Mouse (Mus musculus): ENCODE measurements around the gene Acer2. TPM values are rescaled to one million over a fixed set of nuclear protein-coding genes. Genes with fewer than 3 reads are reported as not detected.
"Not testable (repeated sequence)": the region's sequence is repeated elsewhere in the genome, so short reads cannot be mapped to it uniquely, and the experiment has no call there.

Acer2 gene
- 10 to 100 TPM; 16.9 to 17.1 TPM for total RNA-seq (2021)

DNA sequence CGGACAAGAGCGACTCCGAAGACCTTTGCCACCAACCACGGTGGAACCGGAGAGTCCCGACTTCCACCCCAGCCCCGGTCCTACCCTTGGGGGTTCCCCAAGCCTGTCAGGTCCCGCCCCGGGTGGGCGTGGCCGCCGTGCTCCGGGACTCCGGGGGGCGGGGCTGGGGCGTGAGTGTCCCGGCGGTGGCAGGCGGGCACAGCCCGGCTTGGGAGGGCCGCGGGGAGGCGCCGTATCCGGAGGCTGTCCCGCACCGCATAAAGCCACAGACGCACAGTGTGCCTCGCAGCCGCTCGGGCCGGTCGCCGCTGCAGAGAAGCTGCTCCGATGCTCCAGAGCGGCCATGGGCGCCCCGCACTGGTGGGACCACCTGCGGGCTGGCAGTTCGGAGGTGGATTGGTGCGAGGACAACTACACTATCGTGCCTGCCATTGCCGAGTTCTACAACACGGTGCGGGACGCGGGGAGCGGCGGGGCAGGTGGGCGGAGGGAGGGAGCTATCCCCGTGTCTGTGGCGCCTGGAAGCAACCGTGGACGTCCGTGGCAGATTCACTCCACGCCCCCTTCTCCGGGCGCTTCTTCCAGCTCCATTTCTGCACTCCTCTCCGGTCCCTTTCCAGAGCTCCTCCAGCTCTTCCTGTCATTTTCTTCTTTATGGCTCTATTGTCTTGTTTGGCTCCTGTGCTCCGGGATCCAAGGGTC lies at the start of gene Acer2:
Gene Acer2, plus strand, starts transcription at position 251 of the 702 bp plus-strand sequence.
- intact Hi-C loops (cut with DNase I) = loop anchor here (1.0 kb wide), 1 partner anchor 17 kb away; the partner anchor contains the start of gene Rps6
- peak; percentile 92 for DNase-seq (ENCODE audit: low spot score)

DNA sequence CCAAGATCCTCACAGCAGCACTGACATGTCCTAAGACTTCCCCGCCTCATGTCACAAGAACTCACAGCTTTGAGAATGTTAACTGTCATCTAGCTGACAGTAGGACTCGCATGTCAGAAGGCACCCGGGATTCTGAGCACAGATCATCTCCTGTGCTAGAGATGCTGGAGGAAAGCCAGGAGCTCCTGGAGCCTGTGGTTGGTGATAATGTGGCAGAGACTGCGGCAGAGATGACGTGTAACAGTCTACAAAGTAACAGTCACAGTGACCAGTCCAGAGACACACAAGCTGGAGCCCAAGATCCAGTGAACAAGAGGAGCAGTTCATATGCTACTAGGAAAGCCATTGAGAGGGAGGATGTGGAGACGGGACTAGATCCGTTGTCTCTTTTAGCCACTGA lies 49.1 kb upstream of the Acer2 start:
- no peak for DNase-seq (ENCODE audit: low spot score)
- intact Hi-C loops (cut with DNase I) = no loop called here

DNA sequence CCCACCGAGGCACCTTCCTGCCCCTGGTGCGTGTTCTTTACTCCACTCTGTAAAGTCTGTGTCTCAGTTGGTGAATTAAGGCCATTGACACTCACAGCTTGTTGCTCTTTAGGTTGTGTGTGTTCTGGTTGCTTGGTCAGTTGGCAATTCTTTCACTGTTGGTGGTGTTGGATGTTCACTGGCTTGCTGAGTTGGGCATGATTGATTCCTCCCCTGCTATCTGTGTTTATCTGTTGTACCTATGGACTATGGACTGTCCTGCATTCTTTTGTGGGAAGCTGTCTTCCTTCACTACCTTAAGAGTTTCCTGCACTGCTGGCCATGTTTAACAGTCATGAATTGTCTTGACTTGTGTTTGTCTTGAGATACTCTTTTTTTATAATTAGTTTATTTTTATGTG lies 42.3 kb upstream of the Acer2 start:
- intact Hi-C loops (cut with DNase I) = loop anchor here (5.0 kb wide), 1 partner anchor 95 kb away; no protein-coding TSS in a partner anchor
- no peak for DNase-seq (ENCODE audit: low spot score)

DNA sequence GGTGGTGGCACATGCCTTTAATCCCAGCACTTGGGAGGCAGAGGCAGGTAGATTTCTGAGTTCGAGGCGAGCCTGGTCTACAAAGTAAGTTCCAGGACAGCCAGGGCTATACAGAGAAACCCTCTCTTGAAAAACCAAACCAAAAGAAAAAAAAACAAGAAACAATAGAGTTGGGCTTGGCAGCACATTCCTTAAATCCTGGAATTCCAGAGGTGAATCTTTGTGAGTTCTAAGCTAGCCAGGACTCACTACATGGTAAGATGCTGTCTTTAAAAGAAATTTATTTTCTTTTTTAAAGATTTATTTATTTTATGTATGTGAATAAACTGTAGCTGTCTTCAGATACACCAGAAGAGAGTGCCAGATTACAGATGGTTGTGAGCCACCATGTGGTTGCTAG lies 33.1 kb upstream of the Acer2 start:
- intact Hi-C loops (cut with DNase I); DNase-seq (ENCODE audit: low spot score): not testable (repeated sequence)

DNA sequence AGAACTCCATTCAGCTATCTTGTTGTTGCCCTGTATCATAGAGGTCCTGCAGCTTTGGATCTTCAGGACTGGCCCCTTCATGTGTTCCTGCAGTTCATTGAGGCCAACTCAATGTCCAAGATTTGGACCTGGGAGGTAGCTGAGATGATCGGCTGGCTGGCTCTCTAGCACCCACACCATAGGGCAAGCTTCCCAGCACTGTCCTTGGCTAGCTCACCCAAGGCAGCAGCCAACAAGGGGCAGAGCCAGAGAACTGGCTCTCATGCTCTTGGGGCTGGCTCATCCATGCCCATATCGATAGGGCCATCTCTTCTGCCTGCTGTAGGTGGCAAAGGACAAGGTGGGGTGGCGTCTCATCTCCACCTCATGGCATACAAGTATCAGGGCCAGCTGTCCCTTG lies 28.8 kb upstream of the Acer2 start:
- DNase-seq (ENCODE audit: low spot score) = no peak
- intact Hi-C loops (cut with DNase I) = no loop called here

DNA sequence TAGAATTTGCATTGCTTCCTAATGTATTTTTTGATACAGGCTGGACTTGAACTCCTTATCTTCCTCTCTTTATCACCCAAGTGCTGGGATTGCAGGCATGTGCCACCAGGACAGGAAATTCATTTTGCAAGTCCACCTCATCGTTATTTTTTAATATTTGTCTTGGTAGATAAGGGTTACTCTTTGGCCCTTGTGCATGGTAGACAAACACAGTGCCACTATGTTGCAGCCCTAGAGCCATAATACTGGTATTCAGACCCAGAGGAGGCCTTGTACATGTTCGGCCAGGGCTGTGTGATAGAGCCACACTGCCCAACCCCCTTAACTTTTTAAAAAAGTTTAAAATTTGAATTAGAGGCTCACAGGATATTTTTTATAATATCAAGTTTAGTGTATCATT lies 26.9 kb upstream of the Acer2 start:
- DNase-seq (ENCODE audit: low spot score) = no peak
- intact Hi-C loops (cut with DNase I) = no loop called here

DNA sequence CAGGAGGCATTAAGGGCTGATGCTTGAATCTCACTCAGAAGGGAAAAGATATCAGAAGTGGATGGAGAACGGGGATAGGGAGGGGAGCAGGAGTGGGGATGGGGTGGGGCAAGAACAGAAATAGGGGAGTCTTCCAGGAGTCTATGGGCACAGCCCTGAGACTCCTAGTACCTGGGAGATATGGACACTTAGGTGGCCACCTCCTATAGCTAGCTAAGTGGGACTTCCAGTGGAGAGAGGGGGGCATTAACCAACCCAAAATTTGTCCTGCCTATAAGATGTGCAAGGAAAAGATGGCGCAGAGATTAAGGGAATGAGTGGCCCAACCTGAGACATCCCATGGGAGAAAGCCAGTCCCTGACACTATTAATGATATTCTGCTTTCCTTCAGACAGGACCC lies 22.9 kb upstream of the Acer2 start:
- no peak for DNase-seq (ENCODE audit: low spot score)
- intact Hi-C loops (cut with DNase I) = no loop called here

DNA sequence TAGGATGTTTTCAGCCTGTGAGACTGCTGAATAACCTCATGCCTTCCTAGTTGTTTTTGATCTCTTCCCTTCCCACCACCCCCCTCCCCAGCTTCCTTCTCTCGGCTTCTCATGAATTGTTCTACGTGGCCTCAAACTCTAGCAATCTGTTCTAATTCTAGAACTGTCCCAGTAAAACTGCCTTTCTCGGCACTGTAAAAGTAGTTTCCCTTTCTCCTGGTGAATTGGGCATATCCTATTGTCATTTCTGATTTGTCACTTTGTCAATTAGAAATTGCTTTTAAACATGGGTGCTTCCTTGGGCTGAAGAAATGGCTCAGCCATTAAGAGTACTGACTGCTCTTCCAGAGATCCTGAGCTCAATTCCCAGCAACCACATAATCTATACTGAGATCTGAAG lies 22.2 kb upstream of the Acer2 start:
- DNase-seq (ENCODE audit: low spot score) = no peak
- intact Hi-C loops (cut with DNase I) = no loop called here

DNA sequence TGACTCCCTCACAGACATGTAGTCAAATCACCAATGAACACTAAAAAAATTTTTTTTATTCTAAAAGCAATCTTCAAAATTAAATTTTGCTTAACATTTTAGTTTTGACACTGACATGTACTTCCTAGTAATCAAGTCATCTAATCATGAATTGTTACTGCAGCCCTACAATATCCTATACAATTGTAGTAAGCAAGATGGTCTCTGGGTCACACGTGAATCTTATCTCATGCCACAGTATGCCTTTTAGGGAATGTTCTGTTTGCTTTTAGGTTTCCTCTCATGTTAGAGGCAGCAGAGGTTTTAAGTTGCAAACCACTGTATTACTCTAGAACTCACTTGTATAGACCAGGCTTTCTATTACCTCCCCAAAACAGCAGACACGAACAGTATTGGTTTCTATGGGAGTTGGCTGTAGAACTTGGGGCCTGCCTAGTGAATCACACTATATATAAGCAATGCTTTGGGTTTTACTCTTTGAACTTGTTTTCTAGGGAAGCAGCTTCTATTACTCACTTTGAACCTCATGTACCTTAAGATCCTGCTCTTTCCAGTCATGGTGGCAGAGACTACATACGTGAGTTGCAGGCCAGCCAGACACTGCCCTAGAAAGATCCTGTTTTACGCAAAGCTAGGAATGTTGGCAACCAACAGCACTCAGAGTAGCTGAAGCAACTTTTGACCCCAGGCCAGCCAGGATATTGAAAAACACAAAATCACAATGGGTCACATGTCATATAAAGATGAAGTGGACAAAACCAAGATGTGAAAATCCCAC lies 21.2 kb upstream of the Acer2 start:
- intact Hi-C loops (cut with DNase I) = no loop called here
- no peak for DNase-seq (ENCODE audit: low spot score)

DNA sequence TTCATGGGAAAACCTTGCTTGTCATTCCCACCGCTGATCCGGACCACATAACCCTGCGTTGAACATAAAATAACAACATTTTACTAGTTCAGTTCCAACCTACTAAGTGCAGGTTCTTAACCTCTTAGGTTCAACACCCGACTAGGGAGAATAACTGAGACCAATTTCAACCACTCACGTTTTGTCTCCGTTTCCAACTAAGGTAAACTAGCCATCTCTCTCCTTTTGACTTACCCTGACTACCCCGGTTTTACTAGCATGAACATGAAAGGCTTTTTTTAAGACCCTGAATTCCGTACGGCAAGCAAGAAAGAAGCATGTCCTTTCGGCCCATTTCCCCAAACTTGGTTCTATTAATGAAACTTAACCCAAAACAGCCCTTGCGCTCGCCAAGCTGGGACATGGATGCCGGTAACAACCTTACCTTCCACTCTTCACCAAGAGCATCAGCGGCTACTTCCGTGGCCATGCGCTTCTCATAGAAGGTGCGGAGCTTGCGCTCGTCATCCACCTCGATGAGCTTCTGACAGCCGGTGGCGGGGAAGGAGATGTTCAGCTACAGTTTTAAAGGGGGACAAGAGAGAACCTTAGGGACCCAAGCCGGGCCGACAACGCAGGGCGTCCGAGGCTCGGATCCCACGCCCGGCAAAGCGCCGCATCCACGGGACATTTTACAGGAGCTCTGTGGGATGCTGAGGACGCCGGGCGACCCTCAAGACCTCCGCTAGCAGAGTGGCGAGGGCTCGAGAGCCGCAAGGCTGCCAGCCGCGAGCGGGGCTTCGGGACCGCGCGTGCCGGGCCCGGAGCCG lies 17.7 kb upstream of the Acer2 start:
- no peak for DNase-seq (ENCODE audit: low spot score)
- intact Hi-C loops (cut with DNase I) = loop anchor here (1.0 to 5.0 kb wide), 2 partner anchors 18 to 279 kb away; partner anchors contain the start of genes Acer2 and Rraga

DNA sequence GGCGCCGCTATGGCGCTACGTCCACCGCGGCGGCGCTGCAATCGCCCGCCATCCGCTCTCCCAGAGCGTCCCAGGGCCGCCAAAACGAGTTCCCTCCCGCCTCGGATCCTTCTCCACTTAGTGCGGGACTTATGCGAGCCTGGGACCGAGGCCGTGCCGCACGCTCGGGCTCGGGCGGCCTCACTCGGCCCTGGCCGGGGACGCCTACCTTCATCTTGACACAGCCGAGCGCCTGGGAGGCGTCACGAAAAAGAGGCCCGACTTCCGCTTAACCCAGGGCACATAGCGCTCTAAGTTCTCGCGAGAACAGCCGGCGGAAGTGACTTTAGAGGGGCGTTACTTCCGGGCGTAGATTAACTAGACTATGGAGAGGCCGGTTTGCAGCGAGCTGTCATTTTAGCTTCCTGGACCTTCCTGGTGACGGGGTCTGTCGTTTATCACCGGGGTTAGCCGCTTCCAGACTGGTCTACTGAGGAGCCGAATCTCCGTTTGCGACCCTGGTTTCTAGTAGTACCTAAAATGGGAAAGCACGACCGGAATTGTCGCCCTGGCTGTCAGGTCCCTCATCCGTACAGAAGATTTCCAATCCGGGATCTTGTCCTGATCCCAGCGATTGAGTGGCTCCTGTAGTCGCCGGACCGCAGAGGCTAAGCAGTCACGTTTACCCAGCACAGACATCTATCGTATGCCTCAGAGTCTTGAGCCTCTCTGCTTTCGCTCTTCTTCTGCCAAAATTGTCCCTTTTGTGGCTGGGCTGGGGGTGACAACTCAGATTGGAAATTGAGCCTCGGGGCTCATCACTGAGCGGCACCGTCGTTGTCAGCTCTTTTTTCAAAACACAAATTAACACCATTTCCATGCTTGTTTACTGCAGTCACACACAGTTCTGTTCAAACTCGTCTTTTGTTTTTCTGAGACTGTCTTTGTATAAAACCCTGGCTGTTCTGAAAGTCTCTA lies 16.8 kb upstream of the Acer2 start, which contains the start of gene Rps6:
Gene Rps6, minus strand, starts transcription at position 300 of the 957 bp plus-strand sequence.
- intact Hi-C loops (cut with DNase I) = loop anchor here (1.0 to 5.0 kb wide), 2 partner anchors 17 to 280 kb away; partner anchors contain the start of genes Acer2 and Rraga
- peak; percentile 94 for DNase-seq (ENCODE audit: low spot score)

DNA sequence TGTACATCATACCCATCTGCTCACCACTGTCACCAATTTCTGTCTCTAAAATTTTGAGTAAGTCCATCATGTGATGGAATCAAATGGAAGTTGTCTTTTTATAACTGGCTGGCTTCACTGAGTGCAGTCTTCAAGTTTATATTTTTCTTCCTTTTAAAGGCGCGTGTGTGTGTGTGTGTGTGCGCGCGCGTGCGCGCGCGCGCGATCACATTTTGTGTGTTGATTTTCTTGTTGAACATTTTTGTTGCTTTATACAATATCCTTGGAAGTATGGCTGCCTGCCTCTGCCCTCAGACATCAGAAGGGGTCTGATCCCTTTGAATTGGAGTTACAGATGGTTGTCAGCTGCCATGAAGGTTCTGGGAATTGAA lies 16.1 kb upstream of the Acer2 start:
- intact Hi-C loops (cut with DNase I) = loop anchor here (5.0 kb wide), 1 partner anchor 281 kb away; the partner anchor contains the start of gene Rraga
- no peak for DNase-seq (ENCODE audit: low spot score)

DNA sequence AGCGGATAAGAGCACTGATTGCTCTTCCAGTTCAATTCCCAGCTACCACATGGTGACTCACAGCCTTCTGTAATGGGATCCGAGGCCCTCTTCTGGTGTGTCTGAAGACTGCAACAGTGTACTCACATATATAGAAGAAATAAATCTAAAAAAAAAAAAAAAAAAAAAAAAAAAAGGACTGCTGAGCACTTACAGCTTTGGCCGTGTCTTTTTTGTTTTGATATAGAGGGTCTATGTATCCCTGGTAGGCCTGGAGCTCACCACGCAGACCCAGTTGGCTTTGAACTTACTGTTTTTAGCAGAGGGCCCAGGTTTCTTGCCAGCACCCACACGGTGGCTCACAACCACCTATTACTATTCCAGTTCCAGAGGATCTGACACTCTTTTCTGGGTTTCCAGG lies 10.1 kb upstream of the Acer2 start:
- no peak for DNase-seq (ENCODE audit: low spot score)
- intact Hi-C loops (cut with DNase I) = no loop called here

DNA sequence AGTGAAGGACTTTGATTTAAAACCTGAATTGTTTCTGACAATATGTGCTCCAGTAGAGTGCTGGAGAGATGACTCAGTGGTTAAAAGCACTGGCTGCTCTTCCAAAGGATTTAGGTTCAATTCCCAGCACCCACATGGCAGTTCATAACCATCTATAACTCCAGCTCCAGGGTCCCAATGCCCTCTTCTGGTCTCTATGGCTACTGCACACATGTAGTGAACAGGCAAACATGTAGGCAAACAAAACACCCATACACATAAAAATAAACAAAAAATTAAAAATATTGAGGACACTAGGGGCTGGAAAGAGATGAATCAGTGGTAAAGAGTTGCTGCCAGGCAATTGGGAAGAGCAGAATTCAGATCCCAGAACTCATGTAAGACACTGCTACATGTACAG lies 2.2 kb upstream of the Acer2 start:
- intact Hi-C loops (cut with DNase I) = no loop called here
- no peak for DNase-seq (ENCODE audit: low spot score)

DNA sequence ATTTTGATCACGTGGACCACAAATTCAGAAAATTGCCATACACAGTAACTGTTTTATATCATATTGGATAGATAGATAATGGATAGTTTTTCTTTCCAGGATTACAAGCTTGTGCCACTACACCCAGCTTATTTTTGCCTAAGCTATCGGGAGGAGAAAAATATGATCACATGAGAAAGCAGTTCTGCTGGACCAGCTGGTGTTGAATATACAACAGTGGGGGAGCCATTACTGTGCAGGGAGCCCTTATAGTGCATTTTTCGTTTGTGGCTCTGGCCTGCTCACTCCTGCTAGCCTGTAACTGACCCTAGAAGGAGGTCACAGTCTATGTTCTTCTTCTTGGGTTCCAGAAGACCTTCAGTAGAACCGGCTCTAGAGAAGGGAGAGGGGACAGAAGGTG lies 1.1 kb upstream of the Acer2 start:
- DNase-seq (ENCODE audit: low spot score) = no peak
- intact Hi-C loops (cut with DNase I) = no loop called here

DNA sequence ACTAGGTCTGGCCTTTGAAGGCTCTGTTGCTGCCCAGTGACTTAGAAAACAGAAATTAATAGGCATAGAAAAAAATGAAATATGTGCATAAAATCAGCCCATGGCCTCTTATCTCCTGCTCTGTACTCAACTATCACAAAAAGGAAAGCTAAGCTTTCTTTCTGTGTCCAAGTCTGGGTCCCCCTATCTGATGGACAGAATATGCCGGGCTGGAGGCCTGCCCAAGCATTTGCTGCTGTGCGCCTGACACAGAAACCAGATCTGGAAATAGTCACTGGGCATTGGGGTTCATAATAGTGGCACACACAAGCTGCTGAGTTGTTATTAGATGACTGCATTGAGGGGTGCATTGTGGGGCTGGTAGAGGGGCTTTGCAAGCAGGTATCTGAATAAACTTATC lies 5.3 kb downstream of the Acer2 start:
- intact Hi-C loops (cut with DNase I) = loop anchor here (2.0 kb wide), 1 partner anchor 33 kb away; no protein-coding TSS in a partner anchor
- DNase-seq (ENCODE audit: low spot score) = no peak

DNA sequence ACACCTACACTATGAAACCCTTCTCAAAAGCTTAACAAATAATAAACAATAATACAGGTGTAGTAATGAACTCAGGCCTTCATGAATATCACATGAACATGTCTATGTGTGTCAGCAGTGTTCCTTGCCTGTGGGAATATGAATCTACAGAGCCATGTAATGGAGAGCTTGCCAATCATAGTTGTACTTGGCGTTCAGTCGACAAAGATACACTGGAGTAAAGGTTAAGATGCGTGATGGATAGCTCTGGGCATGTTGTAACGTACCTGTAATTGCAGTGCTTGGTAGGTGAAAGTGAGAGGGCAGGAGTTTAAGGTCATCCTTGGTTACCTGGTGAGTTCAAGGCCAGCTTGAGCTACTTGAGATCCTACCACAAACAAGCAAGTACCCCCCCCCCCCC lies 7.0 kb downstream of the Acer2 start:
- DNase-seq (ENCODE audit: low spot score) = no peak
- intact Hi-C loops (cut with DNase I) = no loop called here

DNA sequence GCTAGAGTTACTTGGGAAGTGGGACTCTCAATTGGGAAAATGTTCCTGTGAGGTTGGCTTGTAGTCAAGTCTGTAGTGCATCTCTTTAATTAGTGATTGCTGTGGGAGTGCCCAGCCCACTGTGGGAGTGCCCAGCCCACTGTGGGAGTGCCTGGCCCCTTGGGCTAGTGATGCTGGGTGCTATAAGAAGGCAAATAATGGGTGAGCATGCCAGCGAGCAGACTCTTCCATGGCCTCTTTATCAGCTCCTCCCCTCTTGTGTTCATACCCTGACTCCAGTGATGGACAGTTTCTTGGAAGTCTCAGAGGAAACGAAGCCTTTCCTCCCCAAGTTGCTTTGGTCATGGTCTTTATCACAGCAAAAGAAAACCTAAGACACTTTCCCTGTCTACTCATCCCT lies 8.2 kb downstream of the Acer2 start:
- no peak for DNase-seq (ENCODE audit: low spot score)
- intact Hi-C loops (cut with DNase I) = no loop called here

DNA sequence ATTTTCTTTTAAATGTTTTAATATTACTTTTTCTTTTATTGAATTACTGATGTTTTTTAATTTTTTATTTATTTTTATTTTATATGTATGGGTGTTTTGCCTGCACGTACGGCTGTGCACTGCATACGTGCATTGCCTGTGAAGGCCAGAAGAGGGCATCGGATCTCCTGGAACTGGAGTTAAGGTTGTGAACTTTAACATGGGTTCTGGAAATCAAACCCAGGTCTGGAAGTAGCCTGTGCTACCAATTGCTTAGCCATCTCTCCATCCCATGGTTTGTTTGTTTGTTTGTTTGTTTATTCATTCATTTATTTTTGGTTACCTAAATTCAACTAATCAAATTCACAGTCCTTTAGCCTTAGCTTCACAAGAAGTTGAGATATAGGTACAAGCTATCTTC lies 10.7 kb downstream of the Acer2 start:
- intact Hi-C loops (cut with DNase I) = no loop called here
- DNase-seq (ENCODE audit: low spot score) = no peak
